Mouse (Mus musculus): Measurements from ENCODE around the gene Abcb9.

DNA sequence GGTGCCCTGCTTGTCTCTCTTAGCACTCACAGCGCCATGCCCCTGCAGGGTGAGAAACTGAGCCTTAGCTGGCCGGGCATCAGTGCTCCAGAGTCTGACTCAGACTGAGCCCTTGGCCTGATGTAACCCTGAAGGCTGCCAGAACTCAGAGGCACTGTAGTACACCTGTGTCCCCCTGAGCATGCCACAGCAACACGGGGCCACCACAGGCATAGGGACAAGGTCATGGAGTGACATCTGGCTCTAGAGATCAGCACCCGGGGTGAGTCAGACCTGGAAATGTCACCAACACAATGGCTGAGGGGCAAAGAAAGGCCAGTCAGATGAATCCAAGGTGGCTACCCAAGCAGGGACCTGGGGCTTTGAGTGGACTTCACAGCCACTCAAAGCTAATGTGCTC, 8.7 kb downstream of the Abcb9 start:
- TF ChIP-seq POLR2A (IDR thresholded peaks at IDR 0.05; ENCODE audit: low read depth, low read length) (no peak), CTCF (IDR thresholded peaks at IDR 0.05; ENCODE audit: extremely low read depth, insufficient read depth, insufficient read length, insufficient replicate concordance) (no peak)
